Mouse (Mus musculus): ENCODE measurements around the gene Paqr8. TPM values are rescaled to one million over a fixed set of nuclear protein-coding genes. Genes with fewer than 3 reads are reported as not detected.

Gene Paqr8
- polyA plus RNA-seq, 3 experiments from 2014 or later = 3.0 to 4.8 (median 3.3) TPM

DNA sequence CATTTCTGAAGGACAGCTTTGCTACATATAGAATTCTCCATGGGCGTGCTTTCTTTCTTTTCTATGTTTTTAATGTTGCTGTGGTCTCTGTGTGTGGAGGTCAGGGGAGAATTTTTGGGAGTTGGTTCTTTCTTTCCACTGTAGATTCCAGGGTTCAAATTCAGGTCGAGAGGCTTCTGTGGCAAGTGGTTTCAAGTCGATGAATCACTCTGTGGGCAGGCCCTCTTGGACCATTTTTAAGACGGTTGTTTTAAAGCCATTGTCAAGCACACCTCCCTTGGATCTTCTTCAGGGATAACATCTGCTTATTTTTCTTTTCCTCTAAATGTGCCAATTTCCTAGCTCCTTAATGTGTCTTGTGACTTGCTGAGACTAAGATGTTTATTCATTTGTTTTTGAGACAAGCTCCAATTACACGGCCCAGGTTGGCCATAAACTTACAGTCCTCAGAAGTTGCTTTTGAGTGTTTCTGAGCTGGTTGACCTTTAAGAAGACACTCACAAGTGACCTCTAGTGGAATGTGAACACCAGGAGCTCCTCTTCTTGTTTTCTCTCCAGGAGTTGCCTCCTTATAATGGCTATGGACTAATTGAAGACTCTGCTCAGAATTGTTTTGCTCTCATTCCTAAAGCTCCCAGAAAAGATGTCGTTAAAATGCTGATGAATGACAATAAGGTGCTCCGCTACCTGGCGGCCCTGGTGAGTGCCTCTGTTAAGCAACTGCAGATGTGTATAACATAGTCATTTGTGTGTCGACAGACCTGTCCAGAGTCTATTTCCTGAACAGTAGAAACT lies 84.1 kb downstream of the Paqr8 start:
- no peak for ATAC-seq

DNA sequence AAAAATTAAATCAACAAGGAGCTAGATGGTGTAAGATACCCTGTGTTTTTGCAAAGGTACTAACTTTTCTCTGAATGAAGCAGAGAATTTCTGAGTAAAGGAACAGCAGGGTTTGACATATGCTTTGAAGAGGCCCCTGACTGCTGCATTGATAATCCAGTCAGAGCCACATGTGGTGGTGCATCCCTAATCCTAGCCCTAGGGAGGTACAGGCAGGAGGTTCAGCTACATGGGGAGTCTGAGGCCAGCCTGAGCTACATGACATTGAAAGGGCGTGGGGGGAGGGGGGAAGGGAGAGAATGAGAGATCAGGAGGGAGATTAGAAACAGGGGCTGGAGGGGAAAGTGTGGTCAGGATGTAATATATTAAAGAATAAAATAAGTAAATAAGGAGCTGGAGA lies 90.1 kb downstream of the Paqr8 start:
- ATAC-seq = no peak

DNA sequence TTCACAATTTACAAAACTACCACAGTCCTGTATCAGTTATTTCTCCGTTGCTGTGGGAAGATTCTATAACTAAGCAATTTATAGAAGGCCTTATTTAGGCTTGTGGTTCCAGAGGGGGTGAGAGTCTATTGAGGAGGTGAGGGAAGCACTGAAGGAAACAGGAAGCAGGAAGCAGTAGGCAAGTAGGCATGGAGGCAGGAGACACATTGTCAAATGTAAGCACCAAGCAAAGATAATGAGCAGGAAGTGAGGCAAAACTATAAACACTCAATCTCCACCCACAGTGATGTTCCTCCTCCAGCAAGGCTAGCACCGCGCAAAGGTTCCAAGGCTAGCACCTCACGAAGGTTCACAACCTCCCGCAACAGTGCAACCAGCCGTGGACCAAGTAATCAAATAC lies 91.4 kb downstream of the Paqr8 start:
- ATAC-seq = peak; percentile 66

DNA sequence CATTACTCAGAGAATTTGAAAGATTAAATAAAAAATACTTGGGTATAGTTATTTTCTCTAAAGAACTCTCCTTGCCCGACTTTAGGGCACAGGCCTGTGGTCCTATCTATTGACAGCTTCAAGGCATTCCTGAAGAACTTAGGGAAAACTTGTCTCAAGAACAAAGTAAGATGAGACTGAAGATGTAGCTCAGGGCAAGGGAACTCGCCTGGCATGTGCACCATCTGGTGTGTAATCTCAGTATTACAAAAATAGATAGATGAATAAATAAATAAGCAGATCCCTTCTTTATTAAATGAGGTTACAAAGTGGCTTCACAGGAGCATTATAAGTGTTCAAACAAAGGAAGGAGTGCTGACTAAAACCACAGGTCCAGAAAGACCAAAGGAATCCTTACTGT lies 93.7 kb downstream of the Paqr8 start:
- no peak for ATAC-seq

DNA sequence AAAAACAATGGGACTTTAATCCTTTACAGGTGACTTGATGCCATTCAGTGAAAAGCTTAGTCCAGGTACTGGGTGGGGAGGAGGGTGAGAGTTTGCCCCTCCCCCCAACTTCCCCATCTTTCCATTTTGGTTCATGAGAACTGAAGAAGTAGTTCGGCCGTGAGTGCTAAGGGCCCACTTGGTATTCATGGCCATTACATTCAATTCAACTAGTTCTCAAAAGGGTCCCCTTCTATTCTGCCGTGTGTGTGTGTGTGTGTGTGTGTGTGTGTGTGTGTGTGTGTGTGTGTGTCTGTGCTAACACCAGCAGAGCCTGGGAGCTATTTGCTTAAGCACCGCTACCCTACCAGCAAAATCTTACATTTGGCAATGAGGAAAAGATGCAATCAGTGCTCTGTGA lies 94.2 kb downstream of the Paqr8 start:
- ATAC-seq = no peak

DNA sequence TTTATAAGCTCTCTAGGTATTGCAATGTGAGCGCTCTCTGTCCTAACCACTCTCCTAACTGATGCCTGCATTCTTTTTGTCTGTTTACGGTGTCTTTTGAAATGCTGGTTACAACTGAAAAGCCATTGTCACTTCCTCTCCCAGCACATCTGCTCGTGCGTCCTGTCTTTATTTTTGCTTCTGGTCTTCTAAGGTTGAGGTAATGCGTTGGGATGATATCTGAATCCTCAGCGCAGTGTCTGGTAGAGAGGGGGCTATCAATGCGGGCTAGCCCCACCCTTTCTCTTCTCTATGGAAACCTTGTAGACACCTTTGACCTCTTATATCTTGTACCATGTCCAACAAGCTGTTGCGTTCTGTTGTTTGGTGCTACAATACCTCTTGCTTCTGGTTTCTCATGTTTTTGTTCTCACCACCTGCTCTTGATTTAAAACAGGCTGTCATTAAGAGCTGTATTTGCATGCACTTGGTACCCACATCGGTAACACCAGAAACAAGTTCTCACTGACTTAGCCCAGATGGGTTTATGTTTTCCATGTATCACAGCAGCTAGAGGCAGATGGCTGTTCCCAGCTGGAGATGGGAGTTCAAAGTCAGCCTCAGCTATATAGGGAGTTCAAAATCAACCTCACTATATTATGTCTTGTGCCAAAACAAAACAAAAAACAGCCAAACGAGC lies 96.1 kb downstream of the Paqr8 start:
- no peak for ATAC-seq

Other genes starting within 250 kb of the Paqr8 start
- under 1 TPM in 1 of 3 experiments, not detected in 2; 0.30 TPM for gene Il17a, start 159.7 kb upstream of the Paqr8 start, polyA plus RNA-seq (2017; shearing (Covaris generic))
- 1 to 10 TPM in 1 of 3 experiments, under 1 TPM in 1, not detected in 1; 0.80 to 1.2 TPM for gene Il17f, start 100.0 kb upstream of the Paqr8 start, polyA plus RNA-seq (2017; shearing (Covaris generic))
- gene Mcm3, start 70.3 kb upstream of the Paqr8 start, polyA plus RNA-seq (2017; shearing (Covaris generic)) = 100 to 1,000 TPM in 1 of 3 experiments, 10 to 100 TPM in 2; 42.6 to 127 (median 54.3) TPM
- under 1 TPM; 0.47 to 0.87 (median 0.70) TPM for gene Efhc1, start 61.0 kb downstream of the Paqr8 start, polyA plus RNA-seq (2017; shearing (Covaris generic))
- 1 to 10 TPM; 6.7 to 8.0 (median 7.0) TPM for gene Tram2, start 188.6 kb downstream of the Paqr8 start, polyA plus RNA-seq (2017; shearing (Covaris generic))